Mouse (Mus musculus) ES-Bruce4 (cell line): ENCODE data around the gene Iqca. TPM values are rescaled to one million over a fixed set of nuclear protein-coding genes. Genes with fewer than 3 reads are reported as not detected.

ENCODE experiments used
- H3K27ac ChIP-seq: 2 replicates; pipeline ENCODE4 v1.5.1; 2012; ENCODE audit warnings: low read length, inconsistent platforms; ENCODE audit not compliant: insufficient read depth
- H3K27me3 ChIP-seq: 2 replicates; pipeline ENCODE4 v1.6.1; 2012; ENCODE audit warnings: mild to moderate bottlenecking, low read length, inconsistent platforms; ENCODE audit not compliant: control insufficient read depth, poor library complexity, insufficient read depth, severe bottlenecking
- H3K36me3 ChIP-seq: 2 replicates; pipeline ENCODE4 v1.6.1; 2012; ENCODE audit warnings: inconsistent platforms, mild to moderate bottlenecking, low read length, moderate library complexity; ENCODE audit not compliant: control insufficient read depth, poor library complexity, insufficient read depth, severe bottlenecking
- H3K4me1 ChIP-seq: one replicate; pipeline ENCODE4 v1.8.1; 2011; ENCODE audit warnings: low read length; ENCODE audit not compliant: control insufficient read depth, insufficient read depth
- H3K4me3 ChIP-seq: 2 replicates; pipeline ENCODE4 v1.5.1; 2011; ENCODE audit warnings: low read depth, mild to moderate bottlenecking, low read length
- H3K9ac ChIP-seq: 2 replicates; pipeline ENCODE4 v1.6.1; 2012; ENCODE audit warnings: low read depth, mild to moderate bottlenecking, inconsistent platforms; ENCODE audit not compliant: poor library complexity, severe bottlenecking
- H3K9me3 ChIP-seq: replicated peaks from 2 replicates; pipeline ENCODE4 v1.6.1; 2012; ENCODE audit warnings: mild to moderate bottlenecking, low read length, inconsistent platforms; ENCODE audit not compliant: control insufficient read depth, poor library complexity, insufficient read depth, severe bottlenecking
- CTCF ChIP-seq: IDR thresholded peaks from one replicate; pipeline ENCODE4 v1.8.1; 2011; ENCODE audit warnings: low read depth, low read length
- EP300 ChIP-seq: IDR thresholded peaks from 2 replicates; pipeline ENCODE4 v1.6.1; 2011; ENCODE audit warnings: low read depth, low read length; ENCODE audit not compliant: insufficient read depth
- POLR2A ChIP-seq: IDR thresholded peaks from one replicate; pipeline ENCODE4 v1.8.1; 2011; ENCODE audit warnings: low read length; ENCODE audit not compliant: insufficient read depth
- polyA plus RNA-seq: library from polyadenylated mRNA; stranded (reverse); fragments of >200 nt; gene quantifications from 2 replicates; pipeline ENCODE4 v1.2.4, GENCODE M21; 2011; ENCODE audit warnings: low read depth; ENCODE audit not compliant: missing spikeins, insufficient read depth, insufficient read length

Iqca gene
- polyA plus RNA-seq, 1 experiment: not detected

GRCm38 (mm10) chr1:90071812-90072580, 81.2 kb downstream of the Iqca start:
- Histone ChIP-seq H3K27me3 (no peaks in the 10 kb centered on the region), H3K9me3 (no peaks in the 10 kb centered on the region), H3K9ac (no peak overlapping the region), H3K4me1 (no peaks in the 10 kb centered on the region), H3K27ac (no peak overlapping the region), H3K36me3 (no peaks in the 10 kb centered on the region), H3K4me3 (no peak overlapping the region)
- TF ChIP-seq POLR2A (no peak), CTCF (no peak), EP300 (no peak)

- H3K4me1 ChIP-seq: no peaks in the 10 kb centered on the region
- H3K27me3 ChIP-seq: no peaks in the 10 kb centered on the region
- H3K27ac ChIP-seq: no peak overlapping the region
- H3K9me3 ChIP-seq: peaks cover 5% of the 10 kb centered on the region
- no peak for TF ChIP-seq EP300
- peak; percentile 12 for TF ChIP-seq CTCF
- H3K9ac ChIP-seq: no peak overlapping the region
- H3K36me3 ChIP-seq: no peaks in the 10 kb centered on the region
- H3K4me3 ChIP-seq: no peak overlapping the region
Measured at GRCm38 (mm10) chr1:90060599-90060998, 92.6 kb downstream of the Iqca start.

- TF ChIP-seq EP300 (peak; percentile 63; the same call in 1 of the 2 replicates), POLR2A (no peak)
- Histone ChIP-seq H3K9me3 (peaks cover 5% of the 10 kb centered on the region), H3K9ac (no peak overlapping the region), H3K4me1 (no peaks in the 10 kb centered on the region), H3K27me3 (no peaks in the 10 kb centered on the region), H3K4me3 (no peak overlapping the region), H3K36me3 (no peaks in the 10 kb centered on the region), H3K27ac (peak overlapping the region; percentile 47; the same call in 1 of the 2 replicates)
Measured at GRCm38 (mm10) chr1:90060054-90060453, 93.1 kb downstream of the Iqca start.

- Histone ChIP-seq H3K9ac (no peak overlapping the region), H3K36me3 (no peaks in the 10 kb centered on the region), H3K27ac (no peak overlapping the region), H3K27me3 (no peaks in the 10 kb centered on the region), H3K4me1 (no peaks in the 10 kb centered on the region), H3K4me3 (no peak overlapping the region), H3K9me3 (peaks cover 5% of the 10 kb centered on the region)
- TF ChIP-seq POLR2A: no peak
- no peak for TF ChIP-seq EP300
- no peak for TF ChIP-seq CTCF
Measured at GRCm38 (mm10) chr1:90054991-90055390, 98.2 kb downstream of the Iqca start.

DNA sequence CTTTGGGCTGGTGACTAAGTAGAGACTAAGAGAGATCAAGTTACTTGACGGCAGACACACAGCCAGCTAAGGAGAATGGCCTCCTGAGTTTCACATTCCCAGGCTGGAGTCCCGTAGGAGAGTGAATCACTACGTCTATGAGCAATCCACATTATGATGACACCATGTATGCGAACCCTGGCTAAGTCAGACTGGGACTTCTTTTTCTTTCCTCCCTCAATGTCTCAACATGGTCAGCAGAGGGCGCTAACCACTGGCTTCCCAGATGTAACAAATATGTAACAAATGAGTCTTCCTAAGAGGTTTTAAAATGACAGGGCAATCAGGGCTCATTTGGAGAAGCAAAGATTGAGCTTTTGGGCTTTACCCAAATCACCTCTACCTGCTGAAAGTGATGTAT, 101.9 kb downstream of the Iqca start:
- Histone ChIP-seq H3K4me1 (no peaks in the 10 kb centered on the region), H3K9me3 (no peaks in the 10 kb centered on the region), H3K36me3 (no peaks in the 10 kb centered on the region), H3K4me3 (no peak overlapping the region), H3K27ac (no peak overlapping the region), H3K9ac (no peak overlapping the region), H3K27me3 (no peaks in the 10 kb centered on the region)
- TF ChIP-seq POLR2A (no peak), EP300 (no peak), CTCF (no peak)

DNA sequence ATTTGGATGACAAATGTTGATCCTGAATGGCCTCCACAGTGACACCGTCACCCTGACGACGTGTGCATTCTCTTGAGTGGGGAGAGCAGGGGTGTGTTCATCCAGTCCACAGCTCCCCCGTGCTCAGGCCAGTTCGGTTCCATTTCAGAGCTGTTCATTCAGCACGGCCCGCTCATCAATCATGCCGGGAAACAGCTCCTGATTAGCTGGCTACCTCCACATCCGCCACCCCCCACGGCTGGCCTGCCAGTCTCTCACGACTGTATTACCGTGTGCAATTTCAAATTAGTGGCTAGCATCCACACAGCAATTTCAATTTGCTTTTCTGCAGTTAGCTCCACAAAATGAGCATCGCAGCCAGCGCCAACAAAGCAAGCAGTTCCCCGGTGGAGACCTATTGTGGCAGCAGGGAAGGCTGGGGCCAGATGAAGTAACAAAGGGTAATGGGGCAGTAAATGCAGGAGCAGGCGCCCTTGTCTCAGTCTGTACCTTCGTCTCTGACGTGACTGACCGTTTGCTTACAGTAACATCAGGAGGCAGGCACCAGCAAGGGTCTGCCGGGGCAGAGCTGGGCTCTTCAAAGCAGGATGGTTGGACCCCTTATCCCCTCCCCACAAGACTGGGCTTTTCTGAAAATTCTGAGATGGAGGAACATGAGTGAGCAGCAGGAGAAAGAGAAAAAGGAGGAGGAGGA, 103.0 kb downstream of the Iqca start:
- H3K4me3 ChIP-seq: no peak overlapping the region
- H3K4me1 ChIP-seq: no peaks in the 10 kb centered on the region
- no peaks in the 10 kb centered on the region for H3K36me3 ChIP-seq
- no peak for TF ChIP-seq POLR2A
- TF ChIP-seq EP300: no peak
- TF ChIP-seq CTCF: no peak
- no peak overlapping the region for H3K27ac ChIP-seq
- H3K9me3 ChIP-seq: peaks cover 6% of the 10 kb centered on the region
- H3K9ac ChIP-seq: no peak overlapping the region
- H3K27me3 ChIP-seq: no peaks in the 10 kb centered on the region
